Mouse (Mus musculus) hindbrain, embryonic 12.5 days (tissue): ENCODE results near the gene Ncf1. TPM values are rescaled to one million over a fixed set of nuclear protein-coding genes. Genes with fewer than 3 reads are reported as not detected.

Experiments used
- ATAC-seq: fragments of 200-750 bp; cut with Nextera tagmentation; 2 replicates; pipeline ENCODE4 v1.8.0; 2017; ENCODE audit warnings: moderate TSS enrichment; ENCODE audit not compliant: low FRiP score
- H3K27ac ChIP-seq: fragments of 300-500 bp; sonication (generic); 2 replicates; pipeline ENCODE4 v1.5.1; 2016; ENCODE audit warnings: mild to moderate bottlenecking
- H3K27me3 ChIP-seq: fragments of 300-500 bp; sonication (generic); 2 replicates; pipeline ENCODE4 v1.6.1; 2016; ENCODE audit warnings: mild to moderate bottlenecking
- H3K36me3 ChIP-seq: fragments of 300-500 bp; sonication (generic); 2 replicates; pipeline ENCODE4 v1.6.1; 2016; ENCODE audit warnings: mild to moderate bottlenecking
- H3K4me1 ChIP-seq: fragments of 300-500 bp; sonication (generic); 2 replicates; pipeline ENCODE4 v1.6.1; 2016
- H3K4me2 ChIP-seq: fragments of 300-500 bp; sonication (generic); replicated peaks from 2 replicates; pipeline ENCODE4 v1.6.1; 2016; ENCODE audit warnings: mild to moderate bottlenecking
- H3K4me3 ChIP-seq: fragments of 300-500 bp; sonication (generic); 2 replicates; pipeline ENCODE4 v1.5.1; 2016; ENCODE audit warnings: mild to moderate bottlenecking
- H3K9ac ChIP-seq: fragments of 300-500 bp; sonication (generic); 2 replicates; pipeline ENCODE4 v1.6.1; 2016; ENCODE audit warnings: mild to moderate bottlenecking, moderate library complexity
- H3K9me3 ChIP-seq: fragments of 300-500 bp; sonication (generic); replicated peaks from 2 replicates; pipeline ENCODE4 v1.6.1; 2016; ENCODE audit warnings: mild to moderate bottlenecking
- WGBS: fragments of 180-500 bp; shearing (Covaris S2); methylation state at CpG from one replicate; pipeline ENCODE4 v1.1.7; 2016; 5-methylcytosine and 5-hydroxymethylcytosine counted together
- polyA plus RNA-seq: library from polyadenylated mRNA; unstranded; fragments of >200 nt; fragmentation: Nextera tagmentation; extraction: Ambion mirVana; gene quantifications from 2 replicates; pipeline ENCODE4 v1.2.1, GENCODE M21; 2016

Ncf1 gene
- polyA plus RNA-seq, 1 experiment from 2014 or later, result 4.6 TPM

- peaks cover 5% of the 10 kb centered on the region for H3K27me3 ChIP-seq
These were observed 1.7 kb downstream of the Ncf1 start for GRCm38 (mm10) chr5:134227574-134228248.

DNA sequence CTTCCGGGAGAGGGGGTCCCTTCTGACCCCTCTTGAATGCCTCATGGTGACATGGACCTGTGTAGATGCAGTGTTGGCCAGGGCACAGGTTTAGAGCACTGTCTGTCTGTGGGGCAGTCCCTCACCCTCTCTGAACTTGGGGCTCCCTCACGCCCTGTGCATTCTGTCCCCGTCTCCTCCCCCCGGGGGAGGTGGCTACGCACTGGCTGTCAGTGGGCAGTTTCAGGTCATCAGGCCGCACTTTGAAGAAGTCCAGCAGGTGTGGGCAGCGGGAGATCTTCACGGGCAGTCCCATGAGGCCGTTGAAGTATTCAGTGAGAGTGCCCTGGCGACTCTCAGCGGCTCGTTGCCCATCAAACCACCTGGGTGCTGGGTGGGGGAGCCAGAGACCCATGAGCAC, 2.5 kb downstream of the Ncf1 start:
- no peak for ATAC-seq

More at GRCm38 (mm10) chr5:134227574-134228248, 1.7 kb downstream of the Ncf1 start:
- H3K4me1 ChIP-seq, result 0 out of 2 replicates have a peak, but pooled peaks cover 3% of the 10 kb centered on the region
- 40% methylated on average over 11 of the region's 11 CpGs for WGBS
- no peaks in the 10 kb centered on the region for H3K36me3 ChIP-seq
- no peak overlapping the region for H3K27ac ChIP-seq
- H3K4me3 ChIP-seq, result no peak overlapping the region
- H3K9ac ChIP-seq, result peak overlapping the region; percentile 23; the same call in 1 of the 2 replicates
- no peaks in the 10 kb centered on the region for H3K9me3 ChIP-seq
- ATAC-seq, result no peak
- no peak overlapping the region for H3K4me2 ChIP-seq

GRCm38 (mm10) chr5:134225110-134225901, 4.1 kb downstream of the Ncf1 start:
- no peak overlapping the region for H3K4me3 ChIP-seq
- ATAC-seq, result no peak
- H3K27me3 ChIP-seq, result peaks cover 19% of the 10 kb centered on the region
- whole genome bisulfite sequencing, result 81% methylated on average over 30 of the region's 30 CpGs
- H3K4me1 ChIP-seq, result peaks cover 12% of the 10 kb centered on the region
- H3K4me2 ChIP-seq, result no peak overlapping the region
- H3K9ac ChIP-seq, result no peak overlapping the region
- H3K36me3 ChIP-seq, result no peaks in the 10 kb centered on the region
- no peaks in the 10 kb centered on the region for H3K9me3 ChIP-seq
- no peak overlapping the region for H3K27ac ChIP-seq

More for the DNA sequence above, 2.5 kb downstream of the Ncf1 start:
- 69% methylated on average over 12 of the region's 12 CpGs for WGBS
- Histone ChIP-seq H3K9ac (no peak overlapping the region), H3K27me3 (peaks cover 13% of the 10 kb centered on the region), H3K27ac (no peak overlapping the region), H3K4me1 (peaks cover 5% of the 10 kb centered on the region), H3K4me2 (no peak overlapping the region), H3K36me3 (no peaks in the 10 kb centered on the region), H3K9me3 (no peaks in the 10 kb centered on the region), H3K4me3 (no peak overlapping the region)

DNA sequence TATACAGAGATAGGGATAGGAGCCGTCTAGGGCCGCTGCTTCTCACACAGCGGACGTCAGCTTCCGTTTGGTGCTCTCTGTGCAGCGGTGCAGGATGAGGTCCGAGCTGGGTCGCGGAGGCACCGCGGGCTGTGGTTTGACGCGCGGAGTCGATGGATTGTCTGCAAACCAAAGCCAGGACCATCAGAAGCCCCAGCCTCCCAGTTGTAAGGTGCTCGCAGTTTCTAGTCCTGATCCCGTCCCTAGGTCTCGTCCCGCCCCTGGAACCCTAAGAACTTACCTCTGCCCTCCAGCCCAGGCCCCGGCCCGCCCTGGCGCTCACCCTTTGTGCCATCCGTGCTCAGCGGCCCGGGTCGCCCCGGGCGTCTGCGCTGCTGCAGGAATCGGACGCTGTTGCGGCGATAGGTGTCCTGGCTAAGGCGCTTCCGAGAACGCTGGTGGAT, 7.7 kb downstream of the Ncf1 start:
- Histone ChIP-seq H3K9me3 (no peaks in the 10 kb centered on the region), H3K4me3 (peak overlapping the region; percentile 32), H3K9ac (peak overlapping the region; percentile 61), H3K36me3 (peaks cover 10% of the 10 kb centered on the region), H3K27ac (no peak overlapping the region), H3K4me2 (peak overlapping the region; percentile 64), H3K4me1 (peaks cover 9% of the 10 kb centered on the region), H3K27me3 (peaks cover 19% of the 10 kb centered on the region)
- ATAC-seq, result no peak
- 4% methylated on average over 36 of the region's 36 CpGs for WGBS

GRCm38 (mm10) chr5:134221278-134221677, 8.1 kb downstream of the Ncf1 start:
- Histone ChIP-seq H3K4me3 (peak overlapping the region; percentile 32), H3K9me3 (no peaks in the 10 kb centered on the region), H3K36me3 (peaks cover 13% of the 10 kb centered on the region), H3K4me2 (peak overlapping the region; percentile 64), H3K27ac (no peak overlapping the region), H3K9ac (peak overlapping the region; percentile 61; the same call in 1 of the 2 replicates), H3K27me3 (peaks cover 19% of the 10 kb centered on the region), H3K4me1 (peaks cover 9% of the 10 kb centered on the region)
- no peak for ATAC-seq
- WGBS, result 45% methylated on average over 4 of the region's 4 CpGs

GRCm38 (mm10) chr5:134217900-134218299, 11.5 kb downstream of the Ncf1 start:
- Histone ChIP-seq H3K27me3 (peaks cover 16% of the 10 kb centered on the region), H3K4me3 (no peak overlapping the region), H3K36me3 (peaks cover 16% of the 10 kb centered on the region), H3K4me2 (no peak overlapping the region), H3K9ac (no peak overlapping the region), H3K9me3 (no peaks in the 10 kb centered on the region), H3K27ac (no peak overlapping the region), H3K4me1 (peaks cover 9% of the 10 kb centered on the region)
- 93% methylated on average over 7 of the region's 7 CpGs for WGBS
- no peak for ATAC-seq

DNA sequence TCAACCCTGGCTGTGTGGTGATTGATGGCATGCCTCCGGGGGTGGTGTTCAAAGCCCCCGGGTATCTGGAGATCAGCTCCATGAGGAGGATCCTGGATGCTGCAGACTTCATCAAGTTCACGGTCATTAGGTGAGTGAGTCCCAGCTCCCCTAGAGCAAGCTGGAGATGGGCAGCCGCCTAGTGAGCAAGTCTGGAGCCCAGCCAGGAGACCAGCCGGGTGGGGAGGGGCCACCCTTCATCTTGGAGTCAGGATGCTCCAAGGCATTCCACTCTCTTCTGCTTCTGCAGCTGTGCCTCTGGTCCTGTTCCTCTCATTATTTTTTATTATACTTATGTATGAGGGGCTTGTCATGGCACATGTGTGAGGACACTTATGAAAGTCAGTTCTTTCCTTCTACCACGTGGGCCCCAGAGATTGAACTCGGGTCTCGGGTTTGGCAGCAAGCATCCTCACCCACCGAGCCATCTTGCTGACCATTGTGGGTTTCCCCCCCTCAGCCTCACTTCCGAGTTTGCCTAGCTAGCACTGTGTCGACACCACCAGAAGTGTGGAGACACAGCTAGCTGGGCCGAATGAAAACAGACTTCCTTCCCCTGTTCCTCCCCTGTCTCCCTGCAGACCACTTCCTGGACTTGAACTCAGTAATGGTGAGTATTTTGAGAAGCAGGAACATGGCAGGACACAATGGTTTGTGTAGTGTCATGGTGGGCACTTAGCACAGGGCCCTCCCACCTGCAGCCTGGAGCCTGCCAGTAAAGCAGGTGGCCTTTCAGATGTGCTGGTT, 15.2 kb downstream of the Ncf1 start:
- Histone ChIP-seq H3K27ac (no peak overlapping the region), H3K36me3 (peaks cover 26% of the 10 kb centered on the region), H3K9me3 (no peaks in the 10 kb centered on the region), H3K4me1 (no peaks in the 10 kb centered on the region), H3K27me3 (no peaks in the 10 kb centered on the region), H3K4me3 (no peak overlapping the region), H3K4me2 (no peak overlapping the region), H3K9ac (no peak overlapping the region)
- ATAC-seq, result no peak
- 76% methylated on average over 12 of the region's 12 CpGs for WGBS

GRCm38 (mm10) chr5:134209931-134210554, 19.4 kb downstream of the Ncf1 start:
- H3K27ac ChIP-seq, result no peak overlapping the region
- H3K4me1 ChIP-seq, result no peaks in the 10 kb centered on the region
- no peak overlapping the region for H3K9ac ChIP-seq
- H3K36me3 ChIP-seq, result peaks cover 23% of the 10 kb centered on the region
- 75% methylated on average over 11 of the region's 11 CpGs for WGBS
- H3K4me3 ChIP-seq, result no peak overlapping the region
- no peak overlapping the region for H3K4me2 ChIP-seq
- no peaks in the 10 kb centered on the region for H3K27me3 ChIP-seq
- H3K9me3 ChIP-seq, result peaks cover 9% of the 10 kb centered on the region; the same call in 1 of the 2 replicates
- ATAC-seq, result no peak

GRCm38 (mm10) chr5:134206721-134207120, 22.7 kb downstream of the Ncf1 start:
- Histone ChIP-seq H3K4me1 (no peaks in the 10 kb centered on the region), H3K4me3 (no peak overlapping the region), H3K27me3 (no peaks in the 10 kb centered on the region), H3K4me2 (no peak overlapping the region), H3K9me3 (peaks cover 9% of the 10 kb centered on the region; the same call in 1 of the 2 replicates), H3K9ac (no peak overlapping the region), H3K27ac (no peak overlapping the region), H3K36me3 (peaks cover 35% of the 10 kb centered on the region)
- 85% methylated on average over 10 of the region's 10 CpGs for WGBS
- ATAC-seq, result no peak

GRCm38 (mm10) chr5:134193664-134194063, 35.8 kb downstream of the Ncf1 start:
- no peaks in the 10 kb centered on the region for H3K9me3 ChIP-seq
- H3K4me3 ChIP-seq, result no peak overlapping the region
- no peak overlapping the region for H3K9ac ChIP-seq
- H3K27ac ChIP-seq, result no peak overlapping the region
- no peaks in the 10 kb centered on the region for H3K4me1 ChIP-seq
- peaks cover 35% of the 10 kb centered on the region for H3K36me3 ChIP-seq
- no peak for ATAC-seq
- 87% methylated on average over 8 of the region's 8 CpGs for WGBS
- no peaks in the 10 kb centered on the region for H3K27me3 ChIP-seq
- no peak overlapping the region for H3K4me2 ChIP-seq

GRCm38 (mm10) chr5:134188571-134188970, 40.9 kb downstream of the Ncf1 start:
- WGBS, result 80% methylated on average over 7 of the region's 7 CpGs
- H3K4me3 ChIP-seq, result no peak overlapping the region
- no peak for ATAC-seq
- no peak overlapping the region for H3K27ac ChIP-seq
- H3K4me2 ChIP-seq, result no peak overlapping the region
- H3K27me3 ChIP-seq, result no peaks in the 10 kb centered on the region
- H3K9me3 ChIP-seq, result no peaks in the 10 kb centered on the region
- no peak overlapping the region for H3K9ac ChIP-seq
- peaks cover 2% of the 10 kb centered on the region for H3K4me1 ChIP-seq
- peaks cover 3% of the 10 kb centered on the region; the same call in 1 of the 2 replicates for H3K36me3 ChIP-seq
